Mouse (Mus musculus) hindbrain, embryonic 14.5 days (tissue): ENCODE measurements around the gene Tm9sf1. TPM values are rescaled to one million over a fixed set of nuclear protein-coding genes. Genes with fewer than 3 reads are reported as not detected.
A peak's percentile ranks its signal among the peaks of the same experiment; 100 is the strongest.

ENCODE experiments used
- ATAC-seq: fragments of 200-750 bp; cut with Nextera tagmentation; 2 replicates; pipeline ENCODE4 v1.8.0; 2017; ENCODE audit warnings: moderate number of reproducible peaks, mild to moderate bottlenecking, moderate TSS enrichment, moderate library complexity; ENCODE audit not compliant: low FRiP score
- DNase-seq: peaks from one replicate; pipeline ENCODE4 v3.0.0-alpha.2; 2015; ENCODE audit warnings: low spot score
- H3K27ac ChIP-seq: fragments of 300-500 bp; sonication (generic); 2 replicates; pipeline ENCODE4 v1.5.1; 2014; ENCODE audit warnings: mild to moderate bottlenecking, moderate library complexity
- H3K27me3 ChIP-seq: fragments of 300-500 bp; sonication (generic); 2 replicates; pipeline ENCODE4 v1.6.1; 2014; ENCODE audit warnings: mild to moderate bottlenecking, low read length, mixed read lengths; ENCODE audit not compliant: control insufficient read depth, insufficient read depth
- H3K36me3 ChIP-seq: fragments of 300-500 bp; sonication (generic); replicated peaks from 2 replicates; pipeline ENCODE4 v1.6.1; 2014; ENCODE audit not compliant: control insufficient read depth, insufficient read depth
- H3K4me1 ChIP-seq: fragments of 300-500 bp; sonication (generic); replicated peaks from 2 replicates; pipeline ENCODE4 v1.6.1; 2014; ENCODE audit warnings: antibody characterized with exemption, low read length, mixed read lengths; ENCODE audit not compliant: control insufficient read depth, insufficient read depth
- H3K4me2 ChIP-seq: fragments of 300-500 bp; sonication (generic); replicated peaks from 2 replicates; pipeline ENCODE4 v1.6.1; 2014; ENCODE audit warnings: mild to moderate bottlenecking, moderate library complexity
- H3K4me3 ChIP-seq: fragments of 300-500 bp; sonication (generic); replicated peaks from 2 replicates; pipeline ENCODE4 v1.5.1; 2014; ENCODE audit warnings: mild to moderate bottlenecking, low read length
- H3K9ac ChIP-seq: fragments of 300-500 bp; sonication (generic); 2 replicates; pipeline ENCODE4 v1.6.1; 2014
- H3K9me3 ChIP-seq: fragments of 300-500 bp; sonication (generic); 2 replicates; pipeline ENCODE4 v1.6.1; 2016; ENCODE audit warnings: low read length; ENCODE audit not compliant: control insufficient read depth
- WGBS: fragments of 180-500 bp; shearing (Covaris S2); extraction: QIAGEN DNeasy Blood & Tissue Kit; methylation state at CpG from one replicate; pipeline ENCODE4 v1.1.7; 2014; 5-methylcytosine and 5-hydroxymethylcytosine counted together
- polyA plus RNA-seq: library from polyadenylated mRNA; unstranded; fragments of >200 nt; fragmentation: Nextera tagmentation; extraction: Ambion mirVana; gene quantifications from 2 replicates; pipeline ENCODE4 v1.2.1, GENCODE M21; 2014

The Tm9sf1 gene
- polyA plus RNA-seq, 1 experiment from 2014 or later, result 58.9 TPM

DNA sequence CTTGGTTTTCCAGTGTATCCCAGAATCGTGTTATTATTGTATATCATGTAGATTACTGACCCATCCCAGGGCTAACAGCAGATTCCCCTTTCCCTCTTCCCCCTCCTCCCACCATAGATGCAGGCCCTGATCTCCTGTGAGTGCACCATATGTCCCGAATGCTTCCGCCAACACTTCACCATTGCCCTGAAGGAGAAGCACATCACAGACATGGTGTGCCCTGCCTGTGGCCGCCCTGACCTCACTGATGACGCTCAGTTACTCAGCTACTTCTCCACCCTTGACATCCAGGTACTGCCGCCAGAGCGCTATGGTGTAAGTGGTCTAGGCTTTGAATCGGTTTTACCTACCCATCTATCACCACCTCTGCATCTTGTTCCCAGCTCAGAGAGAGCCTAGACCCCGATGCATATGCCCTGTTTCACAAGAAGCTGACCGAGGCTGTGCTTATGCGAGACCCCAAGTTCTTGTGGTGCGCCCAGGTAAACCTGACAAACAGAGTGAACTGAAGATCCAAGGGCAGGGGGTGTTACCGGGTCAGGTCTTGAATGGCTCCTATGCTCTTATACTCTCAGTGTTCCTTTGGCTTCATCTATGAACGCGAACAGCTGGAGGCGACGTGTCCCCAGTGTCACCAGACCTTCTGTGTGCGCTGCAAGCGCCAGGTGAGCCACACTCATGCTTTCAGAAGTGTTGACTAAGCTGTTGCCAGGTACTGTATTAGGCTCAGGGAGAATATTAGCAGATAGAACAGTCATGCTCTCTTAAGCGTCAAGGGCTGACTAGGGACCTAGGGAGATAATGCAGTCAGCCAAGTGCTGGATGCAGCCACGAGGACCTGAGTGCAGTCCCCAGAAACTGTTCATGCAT is 44.9 kb downstream of the Tm9sf1 start:
- no peak for DNase-seq
- no peak overlapping the region for H3K9ac ChIP-seq
- H3K9me3 ChIP-seq, result no peaks in the 10 kb centered on the region
- H3K27me3 ChIP-seq, result no peaks in the 10 kb centered on the region
- no peak overlapping the region for H3K27ac ChIP-seq
- H3K4me2 ChIP-seq, result no peak overlapping the region
- H3K36me3 ChIP-seq, result peaks cover 95% of the 10 kb centered on the region
- 95% methylated on average over 21 of the region's 21 CpGs for WGBS
- no peak overlapping the region for H3K4me3 ChIP-seq
- no peak for ATAC-seq
- no peaks in the 10 kb centered on the region for H3K4me1 ChIP-seq

DNA sequence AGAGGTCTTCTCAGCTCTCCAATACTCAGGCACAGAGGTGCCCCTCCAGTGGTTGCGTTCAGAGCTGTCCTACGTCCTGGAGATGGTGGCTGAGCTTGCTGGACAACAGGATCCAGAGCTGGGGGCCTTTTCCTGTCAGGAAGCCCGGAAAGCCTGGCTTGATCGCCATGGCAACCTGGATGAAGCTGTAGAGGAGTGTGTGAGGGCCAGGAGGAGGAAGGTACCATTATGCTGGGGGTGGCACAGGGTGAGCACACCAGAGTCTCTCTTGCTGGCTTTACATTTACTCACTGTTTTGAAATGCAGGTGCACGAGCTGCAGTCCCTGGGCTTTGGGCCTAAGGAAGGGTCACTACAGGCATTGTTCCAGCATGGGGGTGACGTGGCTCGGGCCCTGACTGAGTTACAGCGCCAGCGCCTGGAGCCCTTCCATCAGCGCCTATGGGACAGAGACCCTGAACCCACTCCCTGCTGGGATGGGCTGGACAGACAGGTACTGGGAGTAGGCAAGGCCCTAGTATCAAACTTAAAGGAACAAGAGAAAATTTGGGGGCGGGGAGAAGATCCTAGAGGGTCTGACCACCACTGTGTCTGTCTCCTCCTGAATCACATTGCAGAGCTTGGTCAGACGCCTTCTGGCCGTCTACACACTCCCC is 47.4 kb downstream of the Tm9sf1 start:
- H3K4me1 ChIP-seq, result peaks cover 14% of the 10 kb centered on the region
- ATAC-seq (no peak), DNase-seq (no peak)
- no peak overlapping the region for H3K27ac ChIP-seq
- no peaks in the 10 kb centered on the region for H3K27me3 ChIP-seq
- WGBS, result 72% methylated on average over 13 of the region's 13 CpGs
- H3K4me3 ChIP-seq, result no peak overlapping the region
- H3K9ac ChIP-seq, result no peak overlapping the region
- H3K9me3 ChIP-seq, result no peaks in the 10 kb centered on the region
- no peak overlapping the region for H3K4me2 ChIP-seq
- H3K36me3 ChIP-seq, result peaks cover 72% of the 10 kb centered on the region

DNA sequence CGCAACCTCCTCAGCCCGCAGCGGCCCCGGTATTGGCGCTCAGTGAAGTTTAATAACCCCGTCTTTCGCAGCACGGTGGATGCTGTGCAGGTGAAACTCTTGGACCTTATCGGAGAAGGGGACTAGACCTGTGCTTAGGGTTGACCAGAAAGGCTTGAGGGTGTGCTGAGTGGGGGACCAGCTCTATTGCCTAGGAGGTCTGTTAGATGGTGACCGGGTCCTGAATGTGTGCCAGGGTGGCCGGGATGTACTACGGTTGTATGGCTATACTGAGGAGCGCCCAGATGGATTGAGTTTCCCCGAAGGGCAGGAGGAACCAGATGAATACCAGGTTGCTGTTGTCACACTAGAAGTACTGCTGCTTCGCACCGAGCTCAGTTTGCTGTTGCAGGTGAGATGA is 51.4 kb downstream of the Tm9sf1 start:
- Histone ChIP-seq H3K4me2 (peak overlapping the region; percentile 86), H3K27me3 (no peaks in the 10 kb centered on the region), H3K36me3 (peaks cover 46% of the 10 kb centered on the region), H3K4me3 (peak overlapping the region; percentile 74), H3K9ac (peak overlapping the region; percentile 80), H3K9me3 (no peaks in the 10 kb centered on the region), H3K4me1 (peaks cover 20% of the 10 kb centered on the region), H3K27ac (no peak overlapping the region)
- no peak for DNase-seq
- WGBS, result 11% methylated on average over 16 of the region's 16 CpGs
- no peak for ATAC-seq

DNA sequence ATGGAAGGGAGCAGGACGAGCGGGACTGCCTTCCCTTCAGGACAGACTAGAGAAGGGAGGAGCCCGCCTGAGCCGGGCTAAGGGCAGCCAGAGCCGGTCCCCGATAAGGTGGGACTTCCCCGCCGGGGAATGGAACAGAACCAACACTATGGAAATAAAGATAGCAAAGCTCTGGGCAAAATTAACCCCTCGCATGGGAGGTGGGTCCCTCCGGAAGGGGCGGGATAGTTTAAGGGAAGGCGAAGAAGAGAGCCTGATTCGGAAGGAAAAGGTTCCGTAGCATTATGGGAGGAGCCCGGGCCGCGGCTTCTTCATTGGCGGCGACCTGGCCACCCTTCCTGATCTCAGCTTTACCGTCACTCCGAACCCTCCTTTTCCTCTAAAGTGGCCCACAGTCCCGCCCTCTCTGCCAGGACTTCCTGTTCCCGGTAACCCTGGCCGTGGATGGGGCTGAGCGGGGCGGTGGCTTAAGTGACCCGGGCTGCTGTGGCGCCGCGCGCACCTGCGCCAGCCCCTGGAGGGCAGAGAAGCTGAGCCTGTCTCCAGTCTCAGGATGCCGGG is 52.2 kb downstream of the Tm9sf1 start, which contains the start of gene Rnf31:
TSS of gene Rnf31 (plus strand) at position 378 of the 561 bp plus-strand sequence.
- DNase-seq (peak; percentile 82), ATAC-seq (peak; percentile 88)
- no peaks in the 10 kb centered on the region for H3K9me3 ChIP-seq
- H3K9ac ChIP-seq, result peak within 1 kb of the TSS; percentile 80
- peak within 1 kb of the TSS; percentile 95 for H3K27ac ChIP-seq
- H3K27me3 ChIP-seq, result no peaks in the 10 kb centered on the region
- H3K4me2 ChIP-seq, result peak within 1 kb of the TSS; percentile 86
- peak within 1 kb of the TSS; percentile 74 for H3K4me3 ChIP-seq
- H3K36me3 ChIP-seq, result peaks cover 44% of the 10 kb centered on the region
- WGBS, result under 1% methylated on average over 32 of the region's 33 CpGs
- H3K4me1 ChIP-seq, result peaks cover 20% of the 10 kb centered on the region

DNA sequence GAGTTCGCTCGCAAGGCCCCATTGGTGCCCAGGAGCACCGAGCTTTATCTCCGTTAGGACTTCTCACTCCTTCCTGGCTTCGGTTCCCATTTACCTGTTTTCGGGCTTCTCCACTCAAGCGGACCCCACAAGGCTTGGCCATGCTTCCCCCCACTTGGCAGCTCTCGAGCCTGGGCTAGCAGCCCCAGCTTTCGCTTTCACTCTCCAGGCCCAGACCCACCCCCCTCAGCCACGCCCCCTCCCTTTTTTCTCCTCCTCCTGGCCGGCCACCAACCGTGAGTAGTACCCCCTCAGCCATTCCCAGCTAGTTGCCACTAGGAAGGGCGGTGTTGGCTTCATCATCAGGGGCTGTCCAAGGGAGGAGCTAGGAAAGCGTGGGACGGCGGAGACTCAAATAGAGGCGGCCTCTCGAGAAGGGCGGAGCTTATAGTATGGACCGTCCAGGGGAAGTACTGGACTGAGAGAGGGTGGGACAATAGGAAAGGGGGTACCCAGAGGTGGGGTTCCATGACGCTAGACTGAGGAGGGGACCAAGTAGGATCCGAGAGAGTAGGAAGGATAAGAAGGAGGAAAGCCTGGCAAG is 52.8 kb downstream of the Tm9sf1 start, which contains the start of gene Psme2:
TSS of gene Psme2 (minus strand) at position 366 of the 583 bp plus-strand sequence.
- Histone ChIP-seq H3K27me3 (no peaks in the 10 kb centered on the region), H3K4me3 (peak within 1 kb of the TSS; percentile 74), H3K27ac (peak within 1 kb of the TSS; percentile 95), H3K36me3 (peaks cover 39% of the 10 kb centered on the region), H3K4me2 (peak within 1 kb of the TSS; percentile 86), H3K9ac (peak within 1 kb of the TSS; percentile 80), H3K4me1 (peaks cover 20% of the 10 kb centered on the region), H3K9me3 (no peaks in the 10 kb centered on the region)
- peak; percentile 88 for DNase-seq
- peak; percentile 95 for ATAC-seq
- WGBS, result under 1% methylated on average over 22 of the region's 22 CpGs

DNA sequence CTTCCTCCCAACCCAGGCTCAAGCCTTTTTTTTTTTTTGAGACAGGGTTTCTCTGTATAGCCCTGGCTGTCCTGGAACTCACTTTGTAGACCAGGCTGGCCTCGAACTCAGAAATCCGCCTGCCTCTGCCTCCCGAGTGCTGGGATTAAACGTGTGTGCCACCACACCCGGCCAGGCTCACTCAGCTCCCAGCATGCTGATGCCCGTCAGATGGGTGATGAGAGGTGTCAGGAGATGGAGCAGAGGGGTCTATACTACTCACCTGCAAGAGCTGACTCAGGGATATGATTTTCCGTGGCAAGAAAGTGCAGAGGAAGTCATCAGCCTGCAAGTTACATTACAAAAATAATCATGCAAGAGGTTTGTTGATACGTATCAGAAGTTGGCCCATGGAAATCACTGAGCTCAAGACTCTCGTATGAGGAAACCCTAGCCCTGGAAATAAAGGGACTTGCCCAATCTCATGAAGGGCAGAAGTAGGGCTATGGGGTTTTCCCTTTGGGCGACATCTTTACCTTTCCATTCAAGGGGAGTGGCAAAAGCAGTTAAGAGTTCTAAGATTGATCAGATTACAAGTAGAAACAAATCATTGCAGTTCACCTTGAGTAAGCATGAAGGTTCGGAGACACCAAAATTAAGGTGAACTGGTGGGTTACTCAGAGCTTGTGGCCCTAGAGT is 53.7 kb downstream of the Tm9sf1 start:
- Histone ChIP-seq H3K4me3 (peak overlapping the region; percentile 74), H3K4me2 (peak overlapping the region; percentile 86), H3K36me3 (peaks cover 29% of the 10 kb centered on the region), H3K9ac (peak overlapping the region; percentile 80), H3K27ac (peak overlapping the region; percentile 95), H3K27me3 (no peaks in the 10 kb centered on the region), H3K9me3 (no peaks in the 10 kb centered on the region), H3K4me1 (peaks cover 22% of the 10 kb centered on the region)
- ATAC-seq (no peak), DNase-seq (no peak)
- 89% methylated on average over 11 of the region's 11 CpGs for WGBS

DNA sequence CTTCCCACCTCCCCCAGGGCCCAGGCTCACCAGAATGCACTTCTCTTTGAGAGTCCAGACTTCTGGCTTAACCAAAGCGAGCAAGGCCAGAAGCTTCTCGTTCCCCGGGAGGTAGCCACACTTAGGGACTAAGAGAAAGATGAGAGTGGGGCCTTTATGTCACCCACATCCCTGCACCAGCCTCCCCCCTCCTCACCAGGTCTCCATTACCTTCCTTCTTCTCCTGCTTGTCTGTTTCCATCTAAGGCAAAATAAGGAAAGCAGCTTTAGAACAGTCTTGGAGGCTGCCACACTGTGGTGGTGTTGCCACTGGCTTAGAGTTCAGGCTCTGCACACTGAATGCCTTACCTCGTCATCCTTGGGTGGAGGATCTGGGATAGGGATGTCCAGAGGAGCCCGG is 54.3 kb downstream of the Tm9sf1 start:
- DNase-seq (no peak), ATAC-seq (no peak)
- no peak overlapping the region for H3K4me2 ChIP-seq
- peaks cover 23% of the 10 kb centered on the region for H3K36me3 ChIP-seq
- H3K4me3 ChIP-seq, result no peak overlapping the region
- WGBS, result 89% methylated on average over 5 of the region's 5 CpGs
- H3K27me3 ChIP-seq, result no peaks in the 10 kb centered on the region
- H3K9me3 ChIP-seq, result no peaks in the 10 kb centered on the region
- peaks cover 23% of the 10 kb centered on the region for H3K4me1 ChIP-seq
- no peak overlapping the region for H3K27ac ChIP-seq
- no peak overlapping the region for H3K9ac ChIP-seq

DNA sequence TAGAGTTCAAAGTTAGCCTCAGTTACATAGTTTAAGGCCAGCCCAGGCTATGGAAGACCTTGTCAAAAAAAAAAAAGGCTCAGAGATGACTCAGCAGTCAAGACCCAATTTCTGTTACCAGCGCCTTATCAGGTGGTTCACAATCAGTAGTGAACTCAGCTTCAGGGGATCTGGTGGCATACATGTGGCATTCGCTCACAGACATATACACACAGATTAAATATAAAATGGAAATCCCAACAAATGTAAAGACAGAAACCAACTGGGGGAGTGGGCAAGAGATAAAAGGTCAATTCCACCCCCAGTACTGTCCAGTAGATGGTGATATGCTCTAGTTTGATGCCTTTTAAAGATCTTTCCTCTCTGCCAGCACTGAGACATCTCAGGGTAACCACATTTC is 57.5 kb downstream of the Tm9sf1 start:
- no peak overlapping the region for H3K4me3 ChIP-seq
- 88% methylated on average over 2 of the region's 2 CpGs for WGBS
- no peak for DNase-seq
- ATAC-seq, result no peak
- H3K4me1 ChIP-seq, result peaks cover 9% of the 10 kb centered on the region
- H3K4me2 ChIP-seq, result no peak overlapping the region
- no peak overlapping the region for H3K27ac ChIP-seq
- peaks cover 26% of the 10 kb centered on the region; the same call in 1 of the 2 replicates for H3K36me3 ChIP-seq
- H3K27me3 ChIP-seq, result no peaks in the 10 kb centered on the region
- no peak overlapping the region for H3K9ac ChIP-seq
- H3K9me3 ChIP-seq, result no peaks in the 10 kb centered on the region
